Mouse (Mus musculus) ZHBTc4 (cell line): ENCODE results near the gene Inhbc.
"Not testable (repeated sequence)": the region's sequence is repeated elsewhere in the genome, so short reads cannot be mapped to it uniquely, and the experiment has no call there.

Experiments used
- DNase-seq: peaks from one replicate; pipeline ENCODE4 v3.0.0-alpha.2; 2011; ENCODE audit warnings: low read depth, low spot score

Gene Inhbc

DNA sequence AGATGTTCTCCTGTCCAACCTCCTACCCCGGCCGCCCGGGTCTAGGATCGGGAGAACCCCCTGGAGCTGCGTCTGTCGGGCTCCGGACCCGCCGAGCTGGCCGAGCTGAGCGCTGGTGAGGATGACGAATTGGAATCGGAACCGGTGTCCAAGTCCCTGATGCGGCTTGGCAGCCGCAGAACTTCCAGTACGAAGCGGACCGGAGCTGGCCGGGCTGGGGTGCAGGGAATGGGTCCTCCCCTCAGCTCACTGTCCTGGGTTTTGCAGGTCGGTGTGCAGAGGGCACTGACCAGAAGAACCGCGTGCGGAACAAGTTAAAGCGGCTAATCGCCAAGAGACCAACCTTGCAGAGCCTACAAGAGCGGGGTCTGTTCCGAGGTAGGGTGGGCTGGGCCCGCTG, 43.4 kb downstream of the Inhbc start:
- no peak for DNase-seq

GRCm38 (mm10) chr10:127326017-127326801, 44.0 kb downstream of the Inhbc start:
- DNase-seq = peak; percentile 38

- DNase-seq = no peak
Observed at GRCm38 (mm10) chr10:127325454-127326016, 44.7 kb downstream of the Inhbc start.

GRCm38 (mm10) chr10:127324495-127324894, 45.7 kb downstream of the Inhbc start:
- DNase-seq = peak; percentile 89

GRCm38 (mm10) chr10:127323131-127323855, 46.9 kb downstream of the Inhbc start:
- DNase-seq = peak; percentile 57

DNA sequence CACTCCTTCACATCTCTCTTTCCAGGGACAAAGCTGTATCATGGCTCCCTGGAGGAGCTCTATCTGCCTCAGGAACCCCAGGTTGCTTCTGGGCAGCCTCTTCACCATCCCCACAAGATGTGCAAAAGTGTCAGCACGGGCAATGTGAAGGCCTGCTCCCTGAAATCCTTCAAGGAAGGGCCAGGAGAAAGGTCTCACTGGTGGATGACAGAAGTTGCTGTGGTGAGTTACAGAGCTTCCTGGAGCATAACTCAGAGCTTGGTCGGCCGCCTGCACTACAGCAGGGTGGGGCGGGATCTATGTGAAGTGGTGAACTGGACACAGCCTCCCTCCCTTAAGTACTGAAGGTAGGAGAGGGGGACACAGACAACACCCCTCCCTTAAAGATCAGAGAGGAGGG, 47.6 kb downstream of the Inhbc start:
- peak; percentile 46 for DNase-seq

GRCm38 (mm10) chr10:127322178-127322577, 48.1 kb downstream of the Inhbc start:
- peak; percentile 76 for DNase-seq

DNA sequence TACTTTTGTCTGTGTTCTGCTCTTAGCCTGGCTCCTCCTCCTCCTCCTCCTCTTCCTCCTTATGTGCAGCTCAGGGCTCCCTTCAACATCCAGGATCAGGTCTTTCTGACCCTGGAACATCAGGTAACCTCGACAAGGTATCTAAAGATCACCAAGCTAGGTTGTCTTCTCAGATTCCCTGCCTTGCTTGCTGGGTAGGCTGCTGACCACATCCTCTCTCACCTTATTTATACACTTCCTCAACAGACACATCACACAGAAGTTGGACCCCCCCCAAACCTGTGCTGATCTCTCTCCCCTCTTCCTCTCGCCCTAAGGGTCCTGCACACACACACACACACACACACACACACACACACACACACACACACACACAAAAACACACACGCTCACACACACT, 48.6 kb downstream of the Inhbc start, which contains the start of gene Arhgap9:
Gene Arhgap9 (plus strand): TSS at position 344 of the 400 bp plus-strand sequence.
- DNase-seq = no peak

GRCm38 (mm10) chr10:127319969-127320368, 50.3 kb downstream of the Inhbc start:
- DNase-seq = no peak

DNA sequence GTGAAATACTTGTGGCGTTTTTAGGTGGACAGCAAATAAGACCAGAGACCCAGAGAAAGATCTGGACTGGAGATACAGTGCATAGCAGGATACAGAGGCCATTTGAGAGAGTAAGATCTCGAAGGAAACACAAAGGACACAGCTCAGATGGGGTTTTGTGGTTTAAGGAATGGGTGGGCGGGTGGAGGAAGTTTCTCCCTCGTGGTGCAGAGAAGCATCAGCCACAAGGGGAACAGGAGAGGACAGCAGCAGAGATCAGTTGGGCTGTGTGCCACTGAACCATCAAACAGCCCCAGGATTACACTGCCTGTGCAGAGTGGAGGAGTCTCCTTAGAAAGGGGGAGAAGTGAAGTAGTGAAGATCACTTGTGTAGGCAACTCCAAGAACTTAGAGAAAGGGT, 52.2 kb downstream of the Inhbc start:
- no peak for DNase-seq

GRCm38 (mm10) chr10:127317277-127317676, 53.0 kb downstream of the Inhbc start:
- no peak for DNase-seq

GRCm38 (mm10) chr10:127314950-127315349, 55.3 kb downstream of the Inhbc start:
- DNase-seq = not testable (repeated sequence)

- DNase-seq = not testable (repeated sequence)
Observed at GRCm38 (mm10) chr10:127313516-127313915, 56.7 kb downstream of the Inhbc start.

DNA sequence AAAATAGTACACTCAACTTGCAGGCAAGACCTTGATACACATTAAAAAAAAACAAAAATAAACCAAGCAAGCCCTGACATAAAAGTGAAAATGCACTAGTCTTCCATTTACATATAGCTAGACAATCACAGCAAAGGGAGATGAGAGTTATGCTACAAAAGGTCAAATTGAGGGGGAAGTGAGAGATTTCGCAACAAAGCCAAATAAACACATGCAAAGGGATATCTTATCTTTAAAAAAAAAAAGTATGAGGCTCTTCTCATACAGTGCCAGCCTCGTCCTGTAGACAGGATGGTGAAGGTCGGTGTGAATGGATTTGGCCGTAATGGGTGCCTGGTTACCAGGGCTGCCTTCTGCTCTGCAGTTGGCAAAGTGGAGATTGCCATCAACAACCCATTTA, 57.4 kb downstream of the Inhbc start:
- no peak for DNase-seq

- peak; percentile 97 for DNase-seq
Observed at GRCm38 (mm10) chr10:127312356-127312676, 57.9 kb downstream of the Inhbc start.

DNA sequence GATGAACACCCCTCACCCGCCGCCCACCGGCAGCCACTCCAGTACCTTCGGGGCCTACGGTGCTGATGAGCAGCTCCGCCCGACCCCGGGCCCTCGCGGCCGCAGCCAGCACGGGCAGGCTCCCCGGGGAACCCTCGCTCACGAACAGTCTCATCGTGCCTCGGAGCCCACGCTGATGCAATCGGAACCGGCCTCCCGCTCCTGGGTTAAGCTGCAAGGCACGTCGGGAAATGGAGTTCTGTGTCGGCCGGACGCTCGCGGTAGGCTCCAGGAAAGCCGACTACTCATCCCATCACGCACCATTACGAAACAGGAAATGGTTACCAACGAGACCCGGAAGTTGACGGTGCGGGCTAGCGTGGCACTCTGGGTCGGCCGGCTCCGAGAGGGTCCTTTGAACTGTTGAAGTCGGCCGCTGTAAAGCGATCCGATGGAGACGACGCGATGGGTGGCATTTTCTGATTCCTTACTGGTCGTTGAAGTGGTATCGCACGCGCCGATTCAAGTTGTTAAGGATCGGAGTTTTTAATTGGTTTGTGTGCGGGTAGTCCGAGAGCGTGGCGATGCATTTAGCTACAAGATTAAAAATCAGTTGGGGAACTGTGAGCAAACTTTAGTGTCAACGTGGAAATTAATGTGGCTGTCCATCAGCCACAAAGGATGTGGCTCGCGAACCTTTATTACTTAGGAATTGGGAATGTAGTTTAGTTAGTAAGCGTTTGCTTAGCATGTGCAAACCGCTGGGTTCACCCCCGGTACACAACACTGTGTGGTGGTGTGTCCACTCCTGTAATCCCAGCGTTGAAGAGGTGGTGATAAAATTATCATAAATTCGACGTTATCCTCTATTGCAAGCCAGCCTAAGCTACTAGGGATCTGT, 58.5 kb downstream of the Inhbc start, which contains the start of gene Mars:
Gene Mars (minus strand): TSS at position 311 of the 880 bp plus-strand sequence.
- peak; percentile 98 for DNase-seq

- no peak for DNase-seq
Observed at GRCm38 (mm10) chr10:127310523-127311475, 59.4 kb downstream of the Inhbc start.

GRCm38 (mm10) chr10:127309167-127309566, 61.1 kb downstream of the Inhbc start:
- not testable (repeated sequence) for DNase-seq
